Mouse (Mus musculus) left cerebral cortex, postnatal 25 days (tissue): Measurements from ENCODE around the gene Baiap3. TPM values are rescaled to one million over a fixed set of nuclear protein-coding genes. Genes with fewer than 3 reads are reported as not detected.

Experiments used
- DNase-seq, 2 experiments: peaks; one replicate each; pipeline ENCODE4 v3.0.0; 2022; ENCODE audit warnings: low spot score in 2 of 2, mixed read lengths in 1 of 2
- intact Hi-C: fragments of 180-260 bp; cut with DNase I; formaldehyde crosslinking; loops from one replicate; pipeline ENCODE4 v1.15.1; 2025
- total RNA-seq, 2 experiments: library from RNA; stranded (reverse); gene quantifications; 2 replicates each; pipeline ENCODE4 v1.2.3; 2021

The Baiap3 gene
- total RNA-seq, result 10 to 100 TPM; 17.9 to 28.6 TPM

DNA sequence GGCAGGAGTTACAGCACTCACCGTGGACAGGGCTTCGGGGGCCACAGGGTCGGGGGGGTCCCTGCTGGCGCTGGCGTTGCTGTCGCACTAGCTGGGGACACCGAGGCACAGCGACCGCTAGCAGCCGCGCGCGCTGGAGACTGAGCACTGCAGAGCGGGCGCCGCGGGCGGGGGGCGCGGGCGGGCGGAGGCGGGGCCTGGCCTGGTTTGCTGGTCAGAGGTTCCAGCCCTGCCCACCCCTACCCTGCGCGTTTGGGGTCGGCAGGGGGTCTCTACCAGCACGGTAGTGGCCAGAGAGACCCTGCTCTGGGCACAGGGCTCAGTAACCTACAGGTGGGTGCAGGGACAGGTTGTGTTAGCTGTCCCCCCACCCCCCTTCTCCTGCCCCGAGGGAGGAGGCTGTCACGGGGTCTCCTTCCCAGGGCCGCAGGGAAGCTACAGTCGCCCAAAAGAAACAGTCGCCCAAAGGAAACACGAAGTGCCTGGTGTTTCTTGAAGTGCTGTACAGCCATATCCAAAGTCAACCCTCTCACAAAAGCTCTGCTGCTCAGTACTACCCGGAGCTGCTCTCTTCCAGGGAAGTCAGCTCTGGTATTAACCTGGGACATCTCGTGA lies at the start of gene Baiap3:
Baiap3 (minus strand) TSS at position 225 of the 615 bp plus-strand sequence.
- intact Hi-C loops, result no loop called here
- no peak for DNase-seq

DNA sequence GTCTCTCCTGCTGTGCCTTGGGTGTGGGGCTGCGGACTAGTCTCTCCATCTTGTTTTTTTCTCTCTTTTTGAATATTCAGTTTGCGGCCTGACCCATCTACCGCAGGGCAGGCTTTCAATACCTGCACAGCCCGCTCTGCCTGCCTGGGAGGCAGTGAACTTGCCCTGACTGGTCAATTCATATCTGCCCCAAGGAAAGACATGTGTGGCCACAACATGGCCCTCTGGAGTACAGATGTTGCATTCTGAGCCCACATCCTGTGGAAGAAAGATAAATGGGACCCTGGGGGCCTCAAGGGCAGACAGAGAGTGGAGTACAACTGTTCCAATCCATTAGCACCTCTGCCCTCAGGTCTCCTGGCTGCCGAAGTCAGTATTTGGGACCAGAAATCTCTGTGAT lies 41.9 kb upstream of the Baiap3 start, which contains the start of gene Prss34:
Prss34 (plus strand) TSS at position 301 of the 400 bp plus-strand sequence.
- intact Hi-C loops, result no loop called here
- DNase-seq, result no peak

GRCm38 (mm10) chr17:25294111-25294510 lies 37.9 kb upstream of the Baiap3 start:
- intact Hi-C loops, result no loop called here
- no peak for DNase-seq

- no peak for DNase-seq
- intact Hi-C loops, result no loop called here
These were observed 37.3 kb upstream of the Baiap3 start for GRCm38 (mm10) chr17:25293495-25293894.

DNA sequence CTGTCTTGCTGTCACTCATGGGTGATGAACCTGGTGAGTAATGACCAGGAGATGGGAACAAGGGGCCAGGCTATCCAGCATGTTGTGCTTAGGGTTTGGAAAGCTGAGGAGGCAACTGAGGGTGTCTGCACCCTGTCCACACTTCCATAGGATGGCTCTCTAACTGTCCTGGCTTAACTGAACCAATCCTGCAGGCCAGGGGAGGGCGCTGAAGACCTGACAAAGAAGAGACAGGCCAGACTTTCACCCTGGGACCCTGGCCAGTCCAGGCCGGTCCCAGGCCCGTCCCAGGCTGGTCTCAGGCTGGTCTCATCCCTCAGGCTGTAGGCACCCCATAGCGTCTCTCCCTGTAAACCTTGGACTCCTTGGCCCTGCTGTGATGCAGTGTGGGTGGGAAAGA lies 34.2 kb upstream of the Baiap3 start:
- DNase-seq, result no peak
- intact Hi-C loops, result no loop called here

GRCm38 (mm10) chr17:25288842-25289241 lies 32.7 kb upstream of the Baiap3 start:
- DNase-seq, result peak; percentile 28 to 56
- intact Hi-C loops, result loop anchor here (1.0 kb wide), 1 partner anchor 74 kb away; no protein-coding TSS in a partner anchor

DNA sequence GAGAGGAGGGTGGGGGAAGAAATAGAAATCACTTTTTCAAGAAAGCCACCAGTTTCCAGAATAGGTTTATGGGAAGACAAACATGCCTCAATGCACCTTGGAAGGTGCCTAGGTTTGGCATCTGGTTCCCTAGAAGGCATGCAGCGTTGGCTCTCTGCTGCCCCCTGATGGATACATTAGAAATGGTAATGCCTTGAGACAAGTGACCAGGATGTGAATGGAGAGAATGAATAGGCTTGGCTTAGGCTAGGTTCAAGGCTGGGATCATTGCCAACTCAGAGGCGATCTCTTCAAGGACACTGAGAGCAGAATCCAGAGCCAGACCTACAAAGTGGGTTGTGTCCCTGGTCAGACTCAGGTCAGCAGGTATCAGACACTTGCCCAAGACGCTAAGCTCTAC lies 28.9 kb upstream of the Baiap3 start:
- intact Hi-C loops, result no loop called here
- peak; percentile 44 to 56 for DNase-seq

- no peak for DNase-seq
- intact Hi-C loops, result no loop called here
These were observed 26.0 kb upstream of the Baiap3 start for GRCm38 (mm10) chr17:25282133-25282532.

- no peak for DNase-seq
- intact Hi-C loops, result no loop called here
These were observed 19.7 kb upstream of the Baiap3 start for GRCm38 (mm10) chr17:25275833-25276232.

GRCm38 (mm10) chr17:25274571-25275346 lies 18.6 kb upstream of the Baiap3 start, which contains the start of gene Ube2i:
TSS of gene Ube2i (minus strand) at chr17:25274622.
- intact Hi-C loops, result no loop called here
- no peak for DNase-seq

- intact Hi-C loops, result loop anchor here (1.0 kb wide), 1 partner anchor 90 kb away; the partner anchor contains the start of gene BC003965
- DNase-seq, result peak; percentile 98
These were observed 17.7 kb upstream of the Baiap3 start for GRCm38 (mm10) chr17:25273706-25274501.

GRCm38 (mm10) chr17:25272951-25273705 lies 17.0 kb upstream of the Baiap3 start:
- intact Hi-C loops, result loop anchor here (1.0 kb wide), 1 partner anchor 89 kb away; the partner anchor contains the start of gene BC003965
- peak; percentile 93 to 96 for DNase-seq

DNA sequence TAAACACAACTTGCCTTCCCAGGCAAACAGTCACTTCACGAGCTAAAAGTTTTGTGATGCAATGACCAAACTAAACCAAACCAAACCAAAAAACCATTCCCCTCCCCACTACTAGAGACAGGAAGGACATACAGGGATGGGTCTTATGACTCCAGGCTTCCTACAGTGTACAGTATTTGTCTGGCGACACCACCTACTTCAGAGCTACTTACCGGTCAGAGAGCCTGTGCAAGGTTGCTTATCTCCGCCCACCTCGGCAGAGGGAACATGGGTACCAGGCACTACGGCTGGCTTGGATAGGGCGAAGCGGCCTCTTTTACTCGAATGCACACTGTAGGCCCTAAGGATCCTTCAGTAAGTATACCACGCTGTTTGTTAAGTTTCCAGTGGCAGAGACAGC lies 16.2 kb upstream of the Baiap3 start:
- no peak for DNase-seq
- intact Hi-C loops, result no loop called here

GRCm38 (mm10) chr17:25270795-25271335 lies 14.7 kb upstream of the Baiap3 start:
- DNase-seq, result no peak
- intact Hi-C loops, result no loop called here

DNA sequence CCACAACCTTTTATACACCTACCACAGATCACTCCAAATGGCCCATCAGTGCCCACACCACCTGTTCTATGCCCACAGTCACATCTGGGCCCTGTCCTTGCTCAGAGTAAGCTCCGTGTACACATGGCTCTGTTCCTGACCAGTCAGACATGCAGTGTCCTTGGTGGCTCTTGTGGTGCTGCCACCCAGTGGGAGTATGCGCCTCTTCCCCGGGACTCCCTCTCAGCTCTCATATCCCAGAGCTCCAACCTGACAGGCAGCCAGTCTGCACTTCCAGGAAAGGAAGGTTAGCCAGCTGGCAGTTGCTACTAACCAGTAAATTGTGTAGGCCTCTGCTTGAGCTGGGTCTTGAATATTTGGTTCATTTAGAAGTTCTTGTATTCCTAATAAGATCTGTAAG lies 8.3 kb upstream of the Baiap3 start:
- intact Hi-C loops, result no loop called here
- peak in 1 of 2 experiments; percentile 59 for DNase-seq

GRCm38 (mm10) chr17:25257804-25258261 lies 1.7 kb upstream of the Baiap3 start:
- intact Hi-C loops, result no loop called here
- no peak for DNase-seq

GRCm38 (mm10) chr17:25255110-25255509 lies 1.1 kb downstream of the Baiap3 start:
- intact Hi-C loops, result no loop called here

GRCm38 (mm10) chr17:25253760-25254159 lies 2.4 kb downstream of the Baiap3 start:
- intact Hi-C loops, result no loop called here
- DNase-seq, result peak in 1 of 2 experiments; percentile 47

More at GRCm38 (mm10) chr17:25255110-25255509, 1.1 kb downstream of the Baiap3 start:
- DNase-seq, result no peak

DNA sequence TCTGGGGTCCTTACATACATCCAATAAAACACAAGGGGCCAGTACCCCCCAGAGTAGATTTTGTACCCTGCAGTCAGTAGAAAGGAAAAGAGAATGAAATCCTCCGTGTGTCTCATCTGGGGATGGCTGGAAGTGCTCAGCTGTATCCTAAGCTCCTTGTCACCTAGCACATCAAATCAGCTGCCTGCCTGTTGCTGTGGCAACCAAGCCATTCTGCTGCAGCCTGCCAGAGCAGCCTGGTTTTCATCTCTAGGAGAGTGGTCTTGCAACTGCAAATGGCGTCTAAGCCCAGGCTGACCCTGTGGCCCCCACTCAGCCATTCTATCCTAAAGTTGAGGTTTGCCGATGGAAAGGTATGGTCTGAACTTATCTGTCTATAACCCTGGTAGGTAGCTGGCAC lies 3.5 kb downstream of the Baiap3 start:
- intact Hi-C loops, result no loop called here

More for the DNA sequence above, 3.5 kb downstream of the Baiap3 start:
- no peak for DNase-seq
